ENCODE assay signal across 9 mouse cellular contexts in the genomic region with DNA sequence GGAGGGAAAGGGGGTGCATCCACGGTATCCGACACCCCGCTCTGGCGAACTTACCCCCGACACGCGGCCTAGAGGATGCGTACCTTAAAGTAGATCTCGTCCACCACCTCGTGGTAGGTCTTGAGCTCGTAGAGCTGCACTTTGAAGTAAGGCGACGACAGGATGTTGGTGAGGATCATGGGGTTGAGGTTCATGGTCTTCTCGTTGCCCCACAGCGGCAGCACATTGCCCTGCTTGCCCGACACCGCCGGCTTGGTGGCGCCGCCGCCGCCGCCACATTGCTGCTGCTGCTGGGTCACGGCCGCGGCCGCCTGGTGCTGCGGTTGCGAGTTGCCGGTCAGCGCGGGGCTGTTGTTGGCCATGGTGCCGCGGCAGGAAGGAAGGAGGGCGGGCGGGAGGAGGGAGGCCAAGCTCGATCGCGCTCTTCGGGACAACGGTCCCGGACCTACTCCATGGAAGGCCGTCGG. TPM values are rescaled to one million over a fixed set of nuclear protein-coding genes. Genes with fewer than 3 reads are reported as not detected.
A peak's percentile ranks its signal among the peaks of the same experiment; 100 is the strongest.
DNase-seq lines count a peak whose midpoint lies in the region; ATAC-seq and TF ChIP-seq lines count a peak whose summit lies in the region.
"Had no signal": no experiment of that assay in that cellular context is flagged by ENCODE, and none has a peak within 500 bp of the region (broad histone marks: within the 10 kb centered on the region; RNA-seq: fewer than 3 reads in every experiment).

No protein-coding gene starts in this region.

- no peak for TF ChIP-seq POLR2A in bone marrow macrophage, adult 2 months (IDR thresholded peaks at IDR 0.05; ENCODE audit: borderline replicate concordance, low read depth, low read length)

- peak; percentile 86 for ATAC-seq in CD4-positive, CD25-positive, alpha-beta regulatory T cell, adult 4 months
- ATAC-seq in heart, embryonic 16.5 days (replicated peaks; ENCODE audit: extremely low read depth, insufficient read depth, low FRiP score): peak; percentile 84
- peak; percentile 90 for ATAC-seq in lung, embryonic 15.5 days (ENCODE audit: borderline replicate concordance, extremely low read depth, low FRiP score, low TSS enrichment)

- peaks cover 31% of the 10 kb centered on the region for H3K36me3 ChIP-seq in forebrain, embryonic 10.5 days (replicated peaks)
- H3K36me3 ChIP-seq in heart, embryonic 16.5 days (ENCODE audit: control insufficient read depth, insufficient read depth): 0 out of 2 replicates have a peak, but pooled peaks cover 6% of the 10 kb centered on the region
- peaks cover 18% of the 10 kb centered on the region for H3K36me3 ChIP-seq in lung, embryonic 15.5 days

- H3K4me1 ChIP-seq in bone marrow macrophage, adult 2 months (ENCODE audit: control insufficient read depth, insufficient read depth, low read length): peaks cover 19% of the 10 kb centered on the region
- peaks cover 26% of the 10 kb centered on the region for H3K4me1 ChIP-seq in forebrain, embryonic 10.5 days
- peaks cover 15% of the 10 kb centered on the region for H3K4me1 ChIP-seq in heart, embryonic 16.5 days (ENCODE audit: control insufficient read depth, insufficient read depth, low read length)
- peaks cover 10% of the 10 kb centered on the region for H3K4me1 ChIP-seq in lung, embryonic 15.5 days

- H3K9ac ChIP-seq in heart, embryonic 16.5 days (ENCODE audit: low read length): peak overlapping the region; percentile 92
- H3K9ac ChIP-seq in lung, embryonic 15.5 days: peak overlapping the region; percentile 97

- no peak for TF ChIP-seq CTCF in bone marrow macrophage, adult 2 months (IDR thresholded peaks at IDR 0.05; ENCODE audit: low read depth, low read length)

- H3K9me3 ChIP-seq in forebrain, embryonic 10.5 days: no peaks in the 10 kb centered on the region
- no peaks in the 10 kb centered on the region for H3K9me3 ChIP-seq in heart, embryonic 16.5 days (replicated peaks; ENCODE audit: control insufficient read depth, low read length)
- no peaks in the 10 kb centered on the region for H3K9me3 ChIP-seq in lung, embryonic 15.5 days

- no peaks in the 10 kb centered on the region for H3K27me3 ChIP-seq in forebrain, embryonic 10.5 days (ENCODE audit: poor library complexity, severe bottlenecking)
- no peaks in the 10 kb centered on the region for H3K27me3 ChIP-seq in heart, embryonic 16.5 days (ENCODE audit: control insufficient read depth, insufficient read depth, low read length)
- H3K27me3 ChIP-seq in lung, embryonic 15.5 days: no peaks in the 10 kb centered on the region

- H3K27ac ChIP-seq in bone marrow macrophage, adult 2 months (ENCODE audit: insufficient read depth, low read depth, low read length): peak overlapping the region; percentile 93
- H3K27ac ChIP-seq in forebrain, embryonic 10.5 days: peak overlapping the region; percentile 97
- peak overlapping the region; percentile 100 for H3K27ac ChIP-seq in heart, embryonic 16.5 days (ENCODE audit: low read length)
- peak overlapping the region; percentile 100 for H3K27ac ChIP-seq in lung, embryonic 15.5 days

- under 1% methylated on average over 43 of the region's 44 CpGs for WGBS in forebrain, embryonic 10.5 days
- WGBS in heart, embryonic 16.5 days: 0% methylated on average over 43 of the region's 44 CpGs
- 2% methylated on average over 32 of the region's 44 CpGs for WGBS in lung, embryonic 15.5 days

- peak overlapping the region; percentile 84 for H3K4me3 ChIP-seq in bone marrow macrophage, adult 2 months (ENCODE audit: insufficient read depth, low read length)
- peak overlapping the region; percentile 98 for H3K4me3 ChIP-seq in forebrain, embryonic 10.5 days
- H3K4me3 ChIP-seq in heart, embryonic 16.5 days (ENCODE audit: low read length): peak overlapping the region; percentile 91
- H3K4me3 ChIP-seq in lung, embryonic 15.5 days: peak overlapping the region; percentile 94

- no peak for DNase-seq in forebrain, embryonic 10.5 days (ENCODE audit: extremely low spot score, low spot score)
- DNase-seq in layer of hippocampus, adult 18-20 months (ENCODE audit: low spot score in 2 of 2): peak; percentile 25 to 54
- peak; percentile 33 for DNase-seq in ovary, adult 18-20 months (ENCODE audit: low spot score)
- DNase-seq in thymus, postnatal 10 days (ENCODE audit: low spot score in 2 of 2): peak; percentile 80 to 86

- peak overlapping the region; percentile 97 for H3K4me2 ChIP-seq in heart, embryonic 16.5 days (ENCODE audit: low read depth, low read length)
- H3K4me2 ChIP-seq in lung, embryonic 15.5 days: peak overlapping the region; percentile 91

RNA-seq across cellular contexts. Expression of a gene that starts 0.4 kb away (rescaled TPM):
- polyA plus RNA-seq in CD4-positive, CD25-positive, alpha-beta regulatory T cell, adult 4 months (2017; shearing (Covaris generic)): 100 to 1,000 TPM; 117 to 127 TPM
- polyA plus RNA-seq in bone marrow macrophage, adult 2 months (2012; ENCODE audit: insufficient read depth, insufficient read length, missing spikeins): 198 and 227 TPM in 2 replicates
- 67.5 and 78.3 TPM in 2 replicates for polyA plus RNA-seq in forebrain, embryonic 10.5 days (2016; fragmentation: Nextera tagmentation; extraction: Ambion mirVana)
- polyA plus RNA-seq in heart, embryonic 16.5 days (2015; fragmentation: Nextera tagmentation; extraction: Ambion mirVana): 49.9 and 60.6 TPM in 2 replicates
- total RNA-seq in layer of hippocampus, adult 18-20 months (2021): 10 to 100 TPM; 44.4 to 50.6 TPM
- polyA plus RNA-seq in lung, embryonic 15.5 days (2015; fragmentation: Nextera tagmentation; extraction: Ambion mirVana): 73.4 and 81.9 TPM in 2 replicates

RNA-seq across cellular contexts. Expression of a gene that starts 21.3 kb away (rescaled TPM):
- polyA plus RNA-seq in CD4-positive, CD25-positive, alpha-beta regulatory T cell, adult 4 months (2017; shearing (Covaris generic)): under 1 TPM; 0.22 to 0.68 TPM
- 0.51 and 1.0 TPM in 2 replicates for polyA plus RNA-seq in bone marrow macrophage, adult 2 months (2012; ENCODE audit: insufficient read depth, insufficient read length, missing spikeins)
- polyA plus RNA-seq in forebrain, embryonic 10.5 days (2016; fragmentation: Nextera tagmentation; extraction: Ambion mirVana): not detected in 2 replicates
- polyA plus RNA-seq in heart, embryonic 16.5 days (2015; fragmentation: Nextera tagmentation; extraction: Ambion mirVana): 0.10 and 0.21 TPM in 2 replicates
- under 1 TPM in 1 of 2 experiments, not detected in 1; 0.10 TPM for total RNA-seq in layer of hippocampus, adult 18-20 months (2021)
- polyA plus RNA-seq in lung, embryonic 15.5 days (2015; fragmentation: Nextera tagmentation; extraction: Ambion mirVana): 0.23 and 0.42 TPM in 2 replicates

RNA-seq across cellular contexts. Expression of a gene that starts 28.6 kb away (rescaled TPM):
- polyA plus RNA-seq in CD4-positive, CD25-positive, alpha-beta regulatory T cell, adult 4 months (2017; shearing (Covaris generic)): 1 to 10 TPM in 1 of 2 experiments, not detected in 1; 2.3 TPM
- not detected in 2 replicates for polyA plus RNA-seq in bone marrow macrophage, adult 2 months (2012; ENCODE audit: insufficient read depth, insufficient read length, missing spikeins)
- polyA plus RNA-seq in forebrain, embryonic 10.5 days (2016; fragmentation: Nextera tagmentation; extraction: Ambion mirVana): 0.37 and 0.88 TPM in 2 replicates
- polyA plus RNA-seq in heart, embryonic 16.5 days (2015; fragmentation: Nextera tagmentation; extraction: Ambion mirVana): 0.22 and 0.39 TPM in 2 replicates
- 1 to 10 TPM; 1.6 to 2.5 TPM for total RNA-seq in layer of hippocampus, adult 18-20 months (2021)
- polyA plus RNA-seq in lung, embryonic 15.5 days (2015; fragmentation: Nextera tagmentation; extraction: Ambion mirVana): 0.32 and 0.42 TPM in 2 replicates
- total RNA-seq: gastrocnemius, postnatal 36 days had no signal

RNA-seq across cellular contexts. Expression of a gene that starts 29.1 kb away (rescaled TPM):
- polyA plus RNA-seq in CD4-positive, CD25-positive, alpha-beta regulatory T cell, adult 4 months (2017; shearing (Covaris generic)): not detected
- polyA plus RNA-seq in bone marrow macrophage, adult 2 months (2012; ENCODE audit: insufficient read depth, insufficient read length, missing spikeins): not detected in 2 replicates
- polyA plus RNA-seq in forebrain, embryonic 10.5 days (2016; fragmentation: Nextera tagmentation; extraction: Ambion mirVana): not detected in 2 replicates
- polyA plus RNA-seq in heart, embryonic 16.5 days (2015; fragmentation: Nextera tagmentation; extraction: Ambion mirVana): not detected in 2 replicates
- total RNA-seq in layer of hippocampus, adult 18-20 months (2021): not detected
- polyA plus RNA-seq in lung, embryonic 15.5 days (2015; fragmentation: Nextera tagmentation; extraction: Ambion mirVana): not detected in 2 replicates
- total RNA-seq: gastrocnemius, postnatal 36 days had no signal
